Mouse (Mus musculus): ENCODE measurements at regions not wholly inside any gene's neighbourhood (a gene's known extent, or its start where the extent isn't known, plus 50 kb on each side); places are given as distances from the start of the nearest gene placed in this dataset.

DNA sequence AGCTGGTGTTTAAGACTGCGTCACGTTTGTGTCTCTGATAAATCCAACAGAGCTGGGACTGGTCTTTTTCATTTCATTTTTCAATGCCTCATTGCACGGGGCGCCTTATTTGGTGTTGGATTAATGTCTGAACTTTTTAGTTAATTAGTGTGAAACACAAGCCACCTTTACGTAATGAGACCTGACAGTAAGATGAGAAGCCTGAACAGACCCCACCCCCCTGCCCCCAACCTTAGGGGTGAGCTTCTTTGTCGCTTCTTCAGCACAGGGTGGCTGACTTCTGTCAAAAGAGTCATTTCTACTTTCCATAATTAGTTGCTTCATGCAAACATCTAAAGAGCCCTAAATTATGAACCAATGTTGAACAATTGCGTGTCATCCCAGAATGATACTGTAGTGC, 76.6 kb upstream of the Tut7 start:
- TF ChIP-seq CTCF (IDR thresholded peaks at IDR 0.05; ENCODE audit: extremely low read depth, insufficient read depth, low read length) (no peak), POLR2A (IDR thresholded peaks at IDR 0.05; ENCODE audit: extremely low read depth, insufficient read depth, low read length) (no peak)

Data from cortical plate, adult 2 months (tissue).